Mouse (Mus musculus): ENCODE data around the gene Spryd4. TPM values are rescaled to one million over a fixed set of nuclear protein-coding genes. Genes with fewer than 3 reads are reported as not detected.

Gene Spryd4
- 10.6 and 15.3 TPM in 2 replicates for polyA plus RNA-seq (2012; rRNA removed)

GRCm38 (mm10) chr10:128211390-128212108, at the start of gene Spryd4:
Spryd4 (minus strand) TSS chr10:128211807.

GRCm38 (mm10) chr10:128253677-128254255, 42.2 kb upstream of the Spryd4 start, which contains the start of gene Apon:
Apon (plus strand) TSS chr10:128254096.

GRCm38 (mm10) chr10:128231697-128232419, 20.3 kb upstream of the Spryd4 start, which contains the start of gene Timeless:
Timeless (plus strand) TSS chr10:128232065.

GRCm38 (mm10) chr10:128225538-128225937, 13.9 kb upstream of the Spryd4 start, which contains the start of gene Mip:
Mip (plus strand) TSS chr10:128225838.

GRCm38 (mm10) chr10:128194024-128194550, 17.5 kb downstream of the Spryd4 start, which contains the start of gene Gls2:
Gls2 (plus strand) TSS chr10:128194457.

GRCm38 (mm10) chr10:128179989-128180388, 31.6 kb downstream of the Spryd4 start, which contains the start of gene Rbms2:
Rbms2 (minus strand) TSS chr10:128180297.

Other genes with a start within 250 kb of the Spryd4 start
- 0.13 TPM in 1 of 2 replicates, not detected in the other for gene Hsd17b6, start 204.2 kb downstream of the Spryd4 start, polyA plus RNA-seq (2012; rRNA removed)
- gene Prim1, start 196.6 kb downstream of the Spryd4 start, polyA plus RNA-seq (2012; rRNA removed), result 2.9 and 3.9 TPM in 2 replicates
- 331 and 447 TPM in 2 replicates for gene Naca, start 176.2 kb downstream of the Spryd4 start, polyA plus RNA-seq (2012; rRNA removed)
- 112 and 146 TPM in 2 replicates for gene Ptges3, start 152.9 kb downstream of the Spryd4 start, polyA plus RNA-seq (2012; rRNA removed)
- gene Atp5b, start 128.5 kb downstream of the Spryd4 start, polyA plus RNA-seq (2012; rRNA removed), result 3,893 and 4,487 TPM in 2 replicates
- gene Baz2a, start 120.2 kb downstream of the Spryd4 start, polyA plus RNA-seq (2012; rRNA removed), result 25.7 and 32.3 TPM in 2 replicates
- gene Rbms2, start 31.5 kb downstream of the Spryd4 start, polyA plus RNA-seq (2012; rRNA removed), result 138 and 141 TPM in 2 replicates
- 5.7 TPM in 2 replicates for gene Gls2, start 17.4 kb downstream of the Spryd4 start, polyA plus RNA-seq (2012; rRNA removed)
- 0.12 TPM in 1 of 2 replicates, not detected in the other for gene Mip, start 14.0 kb upstream of the Spryd4 start, polyA plus RNA-seq (2012; rRNA removed)
- 6.4 and 6.9 TPM in 2 replicates for gene Timeless, start 20.3 kb upstream of the Spryd4 start, polyA plus RNA-seq (2012; rRNA removed)
- 0.11 and 0.21 TPM in 2 replicates for gene Apon, start 42.3 kb upstream of the Spryd4 start, polyA plus RNA-seq (2012; rRNA removed)
- 2.3 and 6.0 TPM in 2 replicates for gene Apof, start 56.9 kb upstream of the Spryd4 start, polyA plus RNA-seq (2012; rRNA removed)
- 28.9 and 36.7 TPM in 2 replicates for gene Stat2, start 58.8 kb upstream of the Spryd4 start, polyA plus RNA-seq (2012; rRNA removed)
- gene Il23a, start 86.9 kb upstream of the Spryd4 start, polyA plus RNA-seq (2012; rRNA removed), result 0.29 and 0.61 TPM in 2 replicates
- 24.5 and 31.2 TPM in 2 replicates for gene Pan2, start 91.5 kb upstream of the Spryd4 start, polyA plus RNA-seq (2012; rRNA removed)
- gene Cnpy2, start 110.7 kb upstream of the Spryd4 start, polyA plus RNA-seq (2012; rRNA removed), result 72.8 and 101 TPM in 2 replicates
- 177 and 181 TPM in 2 replicates for gene Cs, start 125.9 kb upstream of the Spryd4 start, polyA plus RNA-seq (2012; rRNA removed)
- 138 and 189 TPM in 2 replicates for gene Coq10a, start 157.2 kb upstream of the Spryd4 start, polyA plus RNA-seq (2012; rRNA removed)
- gene Ankrd52, start 165.3 kb upstream of the Spryd4 start, polyA plus RNA-seq (2012; rRNA removed), result 54.4 and 59.6 TPM in 2 replicates
- 0.21 and 0.40 TPM in 2 replicates for gene Slc39a5, start 189.4 kb upstream of the Spryd4 start, polyA plus RNA-seq (2012; rRNA removed)
- 19.7 and 26.6 TPM in 2 replicates for gene Nabp2, start 199.7 kb upstream of the Spryd4 start, polyA plus RNA-seq (2012; rRNA removed)
- gene Rnf41, start 199.8 kb upstream of the Spryd4 start, polyA plus RNA-seq (2012; rRNA removed), result 50.0 and 57.7 TPM in 2 replicates
- 130 and 148 TPM in 2 replicates for gene Smarcc2, start 247.4 kb upstream of the Spryd4 start, polyA plus RNA-seq (2012; rRNA removed)